Mouse (Mus musculus): ENCODE data around the gene Cntnap5c. TPM values are rescaled to one million over a fixed set of nuclear protein-coding genes. Genes with fewer than 3 reads are reported as not detected.
"Not testable (repeated sequence)": the region's sequence is repeated elsewhere in the genome, so short reads cannot be mapped to it uniquely, and the experiment has no call there.

Gene Cntnap5c
- polyA plus RNA-seq, 1 experiment from 2014 or later: not detected

GRCm38 (mm10) chr17:57799414-57799985, 30.1 kb downstream of the Cntnap5c start:
- 71% methylated on average over 3 of the region's 3 CpGs for WGBS (ENCODE audit: insufficient replicate concordance)
- no peak overlapping the region for H3K27ac ChIP-seq (ENCODE audit: low read depth, low read length)

GRCm38 (mm10) chr17:57801180-57801579, 31.8 kb downstream of the Cntnap5c start:
- no peak for ATAC-seq (replicated peaks; ENCODE audit: insufficient number of reproducible peaks, low FRiP score, low TSS enrichment)
- 60% methylated on average over 1 of the region's 1 CpGs for WGBS (ENCODE audit: insufficient replicate concordance)
- Histone ChIP-seq H3K4me2 (no peak overlapping the region), H3K4me1 (ENCODE audit: control insufficient read depth, insufficient read depth, low read length) (no peaks in the 10 kb centered on the region), H3K27me3 (ENCODE audit: control insufficient read depth, insufficient read depth, low read length) (no peaks in the 10 kb centered on the region), H3K4me3 (ENCODE audit: low read depth, low read length) (no peak overlapping the region), H3K9ac (ENCODE audit: low read depth, low read length) (no peak overlapping the region), H3K9me3 (replicated peaks; ENCODE audit: control insufficient read depth, low read length) (no peaks in the 10 kb centered on the region), H3K36me3 (ENCODE audit: control insufficient read depth, insufficient read depth, low read length) (no peaks in the 10 kb centered on the region), H3K27ac (ENCODE audit: low read depth, low read length) (no peak overlapping the region)

More at GRCm38 (mm10) chr17:57799414-57799985, 30.1 kb downstream of the Cntnap5c start:
- no peaks in the 10 kb centered on the region for H3K36me3 ChIP-seq (ENCODE audit: control insufficient read depth, insufficient read depth, low read length)
- H3K9ac ChIP-seq (ENCODE audit: low read depth, low read length): no peak overlapping the region
- no peak for ATAC-seq (replicated peaks; ENCODE audit: insufficient number of reproducible peaks, low FRiP score, low TSS enrichment)
- H3K4me3 ChIP-seq (ENCODE audit: low read depth, low read length): no peak overlapping the region
- no peak overlapping the region for H3K4me2 ChIP-seq
- no peaks in the 10 kb centered on the region for H3K9me3 ChIP-seq (replicated peaks; ENCODE audit: control insufficient read depth, low read length)
- H3K27me3 ChIP-seq (ENCODE audit: control insufficient read depth, insufficient read depth, low read length): no peaks in the 10 kb centered on the region
- H3K4me1 ChIP-seq (ENCODE audit: control insufficient read depth, insufficient read depth, low read length): no peaks in the 10 kb centered on the region

- H3K27me3 ChIP-seq (ENCODE audit: control insufficient read depth, insufficient read depth, low read length): no peaks in the 10 kb centered on the region
- no peak overlapping the region for H3K4me3 ChIP-seq (ENCODE audit: low read depth, low read length)
- ATAC-seq (replicated peaks; ENCODE audit: insufficient number of reproducible peaks, low FRiP score, low TSS enrichment): no peak
- no peaks in the 10 kb centered on the region for H3K36me3 ChIP-seq (ENCODE audit: control insufficient read depth, insufficient read depth, low read length)
- H3K9ac ChIP-seq (ENCODE audit: low read depth, low read length): no peak overlapping the region
- no peak overlapping the region for H3K4me2 ChIP-seq
- no peak overlapping the region for H3K27ac ChIP-seq (ENCODE audit: low read depth, low read length)
- no peaks in the 10 kb centered on the region for H3K9me3 ChIP-seq (replicated peaks; ENCODE audit: control insufficient read depth, low read length)
- no peaks in the 10 kb centered on the region for H3K4me1 ChIP-seq (ENCODE audit: control insufficient read depth, insufficient read depth, low read length)
Observed at GRCm38 (mm10) chr17:57837090-57837971, 68.0 kb downstream of the Cntnap5c start.

- not testable (repeated sequence) for ATAC-seq (replicated peaks; ENCODE audit: insufficient number of reproducible peaks, low FRiP score, low TSS enrichment); H3K9me3 ChIP-seq (replicated peaks; ENCODE audit: control insufficient read depth, low read length); H3K4me3 ChIP-seq (ENCODE audit: low read depth, low read length); H3K4me2 ChIP-seq; H3K4me1 ChIP-seq (ENCODE audit: control insufficient read depth, insufficient read depth, low read length); H3K9ac ChIP-seq (ENCODE audit: low read depth, low read length); H3K27me3 ChIP-seq (ENCODE audit: control insufficient read depth, insufficient read depth, low read length); H3K36me3 ChIP-seq (ENCODE audit: control insufficient read depth, insufficient read depth, low read length); H3K27ac ChIP-seq (ENCODE audit: low read depth, low read length)
- WGBS (ENCODE audit: insufficient replicate concordance): no CpG with 5 or more reads among the region's 4 CpGs
Observed at GRCm38 (mm10) chr17:57855811-57856210, 86.4 kb downstream of the Cntnap5c start.

- Histone ChIP-seq H3K36me3 (ENCODE audit: control insufficient read depth, insufficient read depth, low read length) (no peaks in the 10 kb centered on the region), H3K9ac (ENCODE audit: low read depth, low read length) (no peak overlapping the region), H3K27me3 (ENCODE audit: control insufficient read depth, insufficient read depth, low read length) (no peaks in the 10 kb centered on the region), H3K27ac (ENCODE audit: low read depth, low read length) (no peak overlapping the region), H3K4me3 (ENCODE audit: low read depth, low read length) (no peak overlapping the region), H3K4me1 (ENCODE audit: control insufficient read depth, insufficient read depth, low read length) (no peaks in the 10 kb centered on the region), H3K9me3 (replicated peaks; ENCODE audit: control insufficient read depth, low read length) (no peaks in the 10 kb centered on the region), H3K4me2 (no peak overlapping the region)
- ATAC-seq (replicated peaks; ENCODE audit: insufficient number of reproducible peaks, low FRiP score, low TSS enrichment): no peak
Observed at GRCm38 (mm10) chr17:57865996-57866395, 96.6 kb downstream of the Cntnap5c start.

GRCm38 (mm10) chr17:57887742-57888389, 118.5 kb downstream of the Cntnap5c start:
- no peaks in the 10 kb centered on the region for H3K9me3 ChIP-seq (replicated peaks; ENCODE audit: control insufficient read depth, low read length)
- H3K9ac ChIP-seq (ENCODE audit: low read depth, low read length): no peak overlapping the region
- H3K27me3 ChIP-seq (ENCODE audit: control insufficient read depth, insufficient read depth, low read length): no peaks in the 10 kb centered on the region
- no peak overlapping the region for H3K4me3 ChIP-seq (ENCODE audit: low read depth, low read length)
- ATAC-seq (replicated peaks; ENCODE audit: insufficient number of reproducible peaks, low FRiP score, low TSS enrichment): no peak
- no peaks in the 10 kb centered on the region for H3K4me1 ChIP-seq (ENCODE audit: control insufficient read depth, insufficient read depth, low read length)
- no peaks in the 10 kb centered on the region for H3K36me3 ChIP-seq (ENCODE audit: control insufficient read depth, insufficient read depth, low read length)
- WGBS (ENCODE audit: insufficient replicate concordance): 68% methylated on average over 4 of the region's 4 CpGs
- no peak overlapping the region for H3K27ac ChIP-seq (ENCODE audit: low read depth, low read length)
- no peak overlapping the region for H3K4me2 ChIP-seq

GRCm38 (mm10) chr17:57911770-57912293, 142.5 kb downstream of the Cntnap5c start:
- ATAC-seq (replicated peaks; ENCODE audit: insufficient number of reproducible peaks, low FRiP score, low TSS enrichment): no peak
- no peak overlapping the region for H3K27ac ChIP-seq (ENCODE audit: low read depth, low read length)
- no peaks in the 10 kb centered on the region for H3K36me3 ChIP-seq (ENCODE audit: control insufficient read depth, insufficient read depth, low read length)
- no peak overlapping the region for H3K4me3 ChIP-seq (ENCODE audit: low read depth, low read length)
- no peaks in the 10 kb centered on the region for H3K9me3 ChIP-seq (replicated peaks; ENCODE audit: control insufficient read depth, low read length)
- H3K9ac ChIP-seq (ENCODE audit: low read depth, low read length): no peak overlapping the region
- no peaks in the 10 kb centered on the region for H3K4me1 ChIP-seq (ENCODE audit: control insufficient read depth, insufficient read depth, low read length)
- H3K27me3 ChIP-seq (ENCODE audit: control insufficient read depth, insufficient read depth, low read length): no peaks in the 10 kb centered on the region
- H3K4me2 ChIP-seq: no peak overlapping the region

GRCm38 (mm10) chr17:57984230-57984629, 214.9 kb downstream of the Cntnap5c start:
- no peak overlapping the region for H3K9ac ChIP-seq (ENCODE audit: low read depth, low read length)
- 77% methylated on average over 3 of the region's 3 CpGs for WGBS (ENCODE audit: insufficient replicate concordance)
- no peak for ATAC-seq (replicated peaks; ENCODE audit: insufficient number of reproducible peaks, low FRiP score, low TSS enrichment)

More at GRCm38 (mm10) chr17:57984230-57984629, 214.9 kb downstream of the Cntnap5c start:
- Histone ChIP-seq H3K4me3 (ENCODE audit: low read depth, low read length) (no peak overlapping the region), H3K27me3 (ENCODE audit: control insufficient read depth, insufficient read depth, low read length) (no peaks in the 10 kb centered on the region), H3K4me1 (ENCODE audit: control insufficient read depth, insufficient read depth, low read length) (no peaks in the 10 kb centered on the region), H3K27ac (ENCODE audit: low read depth, low read length) (no peak overlapping the region), H3K4me2 (no peak overlapping the region), H3K9me3 (replicated peaks; ENCODE audit: control insufficient read depth, low read length) (no peaks in the 10 kb centered on the region), H3K36me3 (ENCODE audit: control insufficient read depth, insufficient read depth, low read length) (no peaks in the 10 kb centered on the region)

Data from heart, embryonic 11.5 days (tissue).